Mouse (Mus musculus): ENCODE measurements at regions not wholly inside any gene's neighbourhood (a gene's known extent, or its start where the extent isn't known, plus 50 kb on each side); places are given as distances from the start of the nearest gene placed in this dataset.

GRCm38 (mm10) chrX:10857668-10858067 is 142.9 kb downstream of the Mid1ip1 start:
- no peaks in the 10 kb centered on the region for H3K9me3 ChIP-seq (ENCODE audit: control insufficient read depth, low read length)
- WGBS = 45% methylated on average over 3 of the region's 3 CpGs
- no peaks in the 10 kb centered on the region; the same call in 1 of the 2 replicates for H3K27me3 ChIP-seq (replicated peaks; ENCODE audit: control insufficient read depth, insufficient read depth, low read length)
- no peaks in the 10 kb centered on the region for H3K4me1 ChIP-seq (ENCODE audit: control insufficient read depth, insufficient read depth, low read length)
- H3K27ac ChIP-seq (replicated peaks; ENCODE audit: low read depth, low read length) = no peak overlapping the region
- no peaks in the 10 kb centered on the region for H3K36me3 ChIP-seq (ENCODE audit: control insufficient read depth, insufficient read depth, low read length)
- ATAC-seq (ENCODE audit: low read depth) (no peak), DNase-seq (ENCODE audit: low spot score) (no peak)
- no peak overlapping the region for H3K4me2 ChIP-seq (ENCODE audit: low read depth, low read length)
- no peak overlapping the region for H3K4me3 ChIP-seq (ENCODE audit: low read depth, low read length)
- H3K9ac ChIP-seq (ENCODE audit: low read depth, low read length) = no peak overlapping the region

DNA sequence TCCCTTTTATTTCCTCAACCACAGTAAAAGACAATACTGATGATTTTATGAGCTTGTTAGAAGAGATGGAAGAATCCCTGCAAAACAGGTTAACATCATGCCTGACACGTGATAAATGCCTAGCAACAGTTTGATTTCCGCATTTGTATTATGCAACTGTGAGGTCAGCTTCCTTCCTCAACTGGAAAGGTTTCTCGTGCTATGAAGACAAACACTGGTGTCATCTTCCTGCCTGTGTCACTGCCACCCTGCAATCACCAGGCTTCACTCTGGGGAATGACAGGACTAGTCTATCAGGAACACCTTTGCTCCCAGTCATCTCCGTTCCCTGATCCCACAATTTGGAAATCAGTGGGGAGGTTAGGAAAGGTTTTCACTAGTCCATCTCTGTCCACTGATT is 156.8 kb downstream of the Mid1ip1 start:
- Histone ChIP-seq H3K9ac (ENCODE audit: low read depth, low read length) (no peak overlapping the region), H3K27ac (replicated peaks; ENCODE audit: low read depth, low read length) (no peak overlapping the region), H3K27me3 (replicated peaks; ENCODE audit: control insufficient read depth, insufficient read depth, low read length) (no peaks in the 10 kb centered on the region; the same call in 1 of the 2 replicates), H3K9me3 (ENCODE audit: control insufficient read depth, low read length) (no peaks in the 10 kb centered on the region), H3K4me1 (ENCODE audit: control insufficient read depth, insufficient read depth, low read length) (no peaks in the 10 kb centered on the region), H3K4me2 (ENCODE audit: low read depth, low read length) (no peak overlapping the region), H3K4me3 (ENCODE audit: low read depth, low read length) (no peak overlapping the region), H3K36me3 (ENCODE audit: control insufficient read depth, insufficient read depth, low read length) (no peaks in the 10 kb centered on the region)
- ATAC-seq (ENCODE audit: low read depth) (no peak), DNase-seq (ENCODE audit: low spot score) (no peak)
- 68% methylated on average over 4 of the region's 4 CpGs for WGBS

DNA sequence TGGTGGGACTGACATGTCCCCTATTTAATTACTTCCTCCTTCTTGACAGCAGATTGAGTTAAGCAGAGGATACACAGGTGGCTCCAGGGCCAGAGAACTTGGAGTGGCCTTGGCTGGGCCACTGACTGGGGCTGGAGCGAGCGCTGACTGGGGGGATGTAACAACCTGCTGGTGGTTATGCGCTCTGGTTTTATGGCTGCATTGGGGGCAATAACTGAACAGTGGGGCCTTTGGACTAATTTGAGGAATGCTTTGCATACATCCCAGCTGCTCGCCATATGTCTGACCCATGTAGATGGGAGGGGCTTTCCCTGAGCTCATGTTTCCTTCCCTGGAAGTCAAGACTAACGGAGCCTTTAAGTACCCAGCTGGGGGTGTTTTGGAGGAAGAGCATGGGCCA is 163.0 kb downstream of the Mid1ip1 start:
- 54% methylated on average over 5 of the region's 5 CpGs for WGBS
- no peaks in the 10 kb centered on the region; the same call in 1 of the 2 replicates for H3K27me3 ChIP-seq (replicated peaks; ENCODE audit: control insufficient read depth, insufficient read depth, low read length)
- H3K4me3 ChIP-seq (ENCODE audit: low read depth, low read length) = no peak overlapping the region
- H3K4me1 ChIP-seq (ENCODE audit: control insufficient read depth, insufficient read depth, low read length) = no peaks in the 10 kb centered on the region
- no peak overlapping the region for H3K27ac ChIP-seq (replicated peaks; ENCODE audit: low read depth, low read length)
- H3K9me3 ChIP-seq (ENCODE audit: control insufficient read depth, low read length) = no peaks in the 10 kb centered on the region
- H3K4me2 ChIP-seq (ENCODE audit: low read depth, low read length) = no peak overlapping the region
- ATAC-seq (ENCODE audit: low read depth) (peak; percentile 62; the same call in 1 of the 2 replicates), DNase-seq (ENCODE audit: low spot score) (peak; percentile 76)
- H3K9ac ChIP-seq (ENCODE audit: low read depth, low read length) = no peak overlapping the region
- no peaks in the 10 kb centered on the region for H3K36me3 ChIP-seq (ENCODE audit: control insufficient read depth, insufficient read depth, low read length)

DNA sequence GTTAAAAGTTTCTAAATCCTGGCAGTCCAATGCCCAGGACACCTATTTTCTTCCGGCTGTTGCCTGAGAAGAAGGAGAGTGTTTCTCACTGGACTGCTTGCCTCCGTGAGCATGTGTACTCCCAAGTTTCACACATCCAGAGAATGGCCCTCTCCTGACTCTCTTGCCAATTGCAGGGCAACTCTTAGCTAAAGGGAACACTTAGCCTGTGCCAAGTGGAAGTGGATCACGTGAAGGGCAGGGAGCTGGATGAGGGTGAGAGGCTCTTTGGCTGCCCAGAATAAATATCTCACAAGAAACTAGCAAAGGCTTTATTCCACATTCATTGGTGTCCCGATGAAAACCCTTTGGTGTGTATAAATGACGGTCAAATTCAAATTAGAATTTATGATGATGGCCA is 164.1 kb downstream of the Mid1ip1 start:
- Histone ChIP-seq H3K4me2 (ENCODE audit: low read depth, low read length) (no peak overlapping the region), H3K9ac (ENCODE audit: low read depth, low read length) (no peak overlapping the region), H3K27me3 (replicated peaks; ENCODE audit: control insufficient read depth, insufficient read depth, low read length) (no peaks in the 10 kb centered on the region), H3K4me3 (ENCODE audit: low read depth, low read length) (no peak overlapping the region), H3K9me3 (ENCODE audit: control insufficient read depth, low read length) (no peaks in the 10 kb centered on the region), H3K27ac (replicated peaks; ENCODE audit: low read depth, low read length) (no peak overlapping the region), H3K4me1 (ENCODE audit: control insufficient read depth, insufficient read depth, low read length) (no peaks in the 10 kb centered on the region), H3K36me3 (ENCODE audit: control insufficient read depth, insufficient read depth, low read length) (no peaks in the 10 kb centered on the region)
- 79% methylated on average over 5 of the region's 5 CpGs for WGBS
- no peak for ATAC-seq (ENCODE audit: low read depth)
- no peak for DNase-seq (ENCODE audit: low spot score)

DNA sequence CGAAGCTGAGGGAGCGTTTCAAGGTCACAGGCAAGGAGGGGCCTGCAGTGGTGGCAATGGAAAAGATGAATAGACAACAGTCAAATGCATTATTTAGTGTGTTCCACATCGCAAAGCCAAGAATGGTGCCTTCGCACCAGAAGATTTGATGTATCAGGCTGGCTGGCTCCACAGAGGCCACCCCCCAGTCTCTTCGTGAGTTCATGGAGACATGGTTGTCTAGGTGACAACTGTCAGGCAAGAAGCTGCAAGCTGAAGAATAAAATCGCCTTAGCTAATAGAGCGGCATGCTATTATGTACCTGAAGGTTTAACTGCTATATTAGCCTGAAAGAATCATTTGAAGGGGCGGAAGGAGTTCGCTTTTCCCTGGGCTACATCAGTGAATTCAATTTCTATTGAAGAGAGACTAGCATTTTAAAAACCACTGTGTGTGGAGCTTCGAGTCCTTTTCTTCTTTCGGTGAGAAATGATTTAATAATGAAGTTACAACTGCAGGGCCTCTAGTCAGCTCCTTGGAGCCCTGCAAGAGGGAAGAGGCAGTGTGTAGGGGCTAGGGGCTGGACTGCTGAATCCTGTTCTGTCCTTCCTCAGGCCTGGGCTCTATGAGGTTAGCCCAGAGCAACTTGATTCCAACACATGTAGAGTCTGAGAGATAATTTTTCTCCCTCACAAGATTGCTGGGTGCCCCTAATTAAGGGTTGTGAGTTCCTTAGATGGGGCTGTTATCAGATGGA is 169.1 kb downstream of the Mid1ip1 start:
- ATAC-seq (ENCODE audit: low read depth) = no peak
- no peaks in the 10 kb centered on the region for H3K4me1 ChIP-seq (ENCODE audit: control insufficient read depth, insufficient read depth, low read length)
- H3K4me2 ChIP-seq (ENCODE audit: low read depth, low read length) = no peak overlapping the region
- WGBS = 72% methylated on average over 11 of the region's 11 CpGs
- H3K27ac ChIP-seq (replicated peaks; ENCODE audit: low read depth, low read length) = no peak overlapping the region
- no peaks in the 10 kb centered on the region for H3K27me3 ChIP-seq (replicated peaks; ENCODE audit: control insufficient read depth, insufficient read depth, low read length)
- no peaks in the 10 kb centered on the region for H3K9me3 ChIP-seq (ENCODE audit: control insufficient read depth, low read length)
- no peak for DNase-seq (ENCODE audit: low spot score)
- no peak overlapping the region for H3K4me3 ChIP-seq (ENCODE audit: low read depth, low read length)
- no peaks in the 10 kb centered on the region for H3K36me3 ChIP-seq (ENCODE audit: control insufficient read depth, insufficient read depth, low read length)
- no peak overlapping the region for H3K9ac ChIP-seq (ENCODE audit: low read depth, low read length)

DNA sequence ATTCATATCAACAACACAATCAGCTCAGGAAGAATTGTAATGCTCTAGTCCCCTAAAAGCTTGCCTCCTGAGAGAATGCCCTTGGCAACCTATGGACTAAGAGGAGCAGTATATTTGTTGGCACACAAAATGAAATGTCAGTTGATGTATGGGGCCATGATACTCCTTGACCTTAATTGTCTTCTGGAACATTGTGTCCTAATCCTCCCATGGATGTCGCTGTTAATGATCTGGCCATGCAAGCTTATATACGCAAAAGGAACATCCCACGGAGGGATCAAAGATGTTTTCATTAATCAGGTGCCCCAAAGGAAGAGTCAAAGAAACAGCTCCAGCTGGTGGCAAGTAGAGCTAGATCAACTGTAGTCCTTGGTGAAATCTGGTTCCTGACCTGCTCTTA is 178.0 kb downstream of the Mid1ip1 start:
- H3K27ac ChIP-seq (replicated peaks; ENCODE audit: low read depth, low read length) = no peak overlapping the region
- no peaks in the 10 kb centered on the region; the same call in 1 of the 2 replicates for H3K27me3 ChIP-seq (replicated peaks; ENCODE audit: control insufficient read depth, insufficient read depth, low read length)
- 78% methylated on average over 3 of the region's 3 CpGs for WGBS
- no peaks in the 10 kb centered on the region for H3K4me1 ChIP-seq (ENCODE audit: control insufficient read depth, insufficient read depth, low read length)
- no peak for ATAC-seq (ENCODE audit: low read depth)
- no peak overlapping the region for H3K4me2 ChIP-seq (ENCODE audit: low read depth, low read length)
- H3K9me3 ChIP-seq (ENCODE audit: control insufficient read depth, low read length) = no peaks in the 10 kb centered on the region
- H3K9ac ChIP-seq (ENCODE audit: low read depth, low read length) = no peak overlapping the region
- no peak overlapping the region for H3K4me3 ChIP-seq (ENCODE audit: low read depth, low read length)
- H3K36me3 ChIP-seq (ENCODE audit: control insufficient read depth, insufficient read depth, low read length) = no peaks in the 10 kb centered on the region
- DNase-seq (ENCODE audit: low spot score) = no peak

GRCm38 (mm10) chrX:10896193-10896955 is 181.6 kb downstream of the Mid1ip1 start:
- H3K4me3 ChIP-seq (ENCODE audit: low read depth, low read length) = no peak overlapping the region
- no peak overlapping the region for H3K27ac ChIP-seq (replicated peaks; ENCODE audit: low read depth, low read length)
- H3K4me1 ChIP-seq (ENCODE audit: control insufficient read depth, insufficient read depth, low read length) = no peaks in the 10 kb centered on the region
- H3K27me3 ChIP-seq (replicated peaks; ENCODE audit: control insufficient read depth, insufficient read depth, low read length) = no peaks in the 10 kb centered on the region; the same call in 1 of the 2 replicates
- H3K4me2 ChIP-seq (ENCODE audit: low read depth, low read length) = no peak overlapping the region
- H3K9me3 ChIP-seq (ENCODE audit: control insufficient read depth, low read length) = no peaks in the 10 kb centered on the region
- WGBS = 73% methylated on average over 5 of the region's 5 CpGs
- H3K36me3 ChIP-seq (ENCODE audit: control insufficient read depth, insufficient read depth, low read length) = no peaks in the 10 kb centered on the region
- ATAC-seq (ENCODE audit: low read depth) (no peak), DNase-seq (ENCODE audit: low spot score) (no peak)
- no peak overlapping the region for H3K9ac ChIP-seq (ENCODE audit: low read depth, low read length)

DNA sequence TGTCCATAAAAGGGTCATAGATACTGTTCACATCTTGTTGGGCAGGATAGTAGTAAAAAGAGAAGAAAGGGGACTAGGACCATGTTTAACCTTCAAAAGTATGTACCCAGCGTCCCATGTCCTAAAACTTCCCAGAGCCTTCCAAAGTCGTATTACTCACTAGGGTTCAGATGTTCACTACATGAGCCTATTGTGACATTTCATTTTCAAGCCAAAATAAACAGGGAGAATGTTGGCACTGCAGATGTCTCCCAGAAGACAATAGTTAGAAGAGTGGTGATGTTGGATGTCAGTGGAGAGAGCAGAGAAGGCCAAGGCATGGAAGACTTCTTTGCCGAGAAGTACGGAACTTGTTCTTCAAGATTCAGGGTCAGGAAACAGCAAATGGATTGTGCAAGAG is 187.9 kb downstream of the Mid1ip1 start:
- no peaks in the 10 kb centered on the region for H3K27me3 ChIP-seq (replicated peaks; ENCODE audit: control insufficient read depth, insufficient read depth, low read length)
- H3K36me3 ChIP-seq (ENCODE audit: control insufficient read depth, insufficient read depth, low read length) = no peaks in the 10 kb centered on the region
- H3K9me3 ChIP-seq (ENCODE audit: control insufficient read depth, low read length) = no peaks in the 10 kb centered on the region
- H3K4me2 ChIP-seq (ENCODE audit: low read depth, low read length) = no peak overlapping the region
- DNase-seq (ENCODE audit: low spot score) (no peak), ATAC-seq (ENCODE audit: low read depth) (no peak)
- H3K9ac ChIP-seq (ENCODE audit: low read depth, low read length) = no peak overlapping the region
- 90% methylated on average over 4 of the region's 4 CpGs for WGBS
- no peak overlapping the region for H3K27ac ChIP-seq (replicated peaks; ENCODE audit: low read depth, low read length)
- no peaks in the 10 kb centered on the region for H3K4me1 ChIP-seq (ENCODE audit: control insufficient read depth, insufficient read depth, low read length)
- no peak overlapping the region for H3K4me3 ChIP-seq (ENCODE audit: low read depth, low read length)

Data from embryonic facial prominence, embryonic 14.5 days (tissue).